Mouse (Mus musculus): ENCODE data around the gene Higd1a. TPM values are rescaled to one million over a fixed set of nuclear protein-coding genes. Genes with fewer than 3 reads are reported as not detected.

Gene Higd1a
- total RNA-seq (2021), result 100 to 1,000 TPM in 1 of 2 experiments, 10 to 100 TPM in 1; 80.9 to 105 TPM
- long read RNA-seq, experiment 1, transcript Higd1a-201 (4 exons, 2,232 nt), result major isoform, 237 of 260 reads
- long read RNA-seq, experiment 1, partial matches to known transcripts, result 0 of 260 reads
- long read RNA-seq, experiment 1, other reads (novel, unspliced or antisense), result 21 of 260 reads
- long read RNA-seq, experiment 2, transcript Higd1a-201 (4 exons, 2,232 nt), result major isoform, 104 of 117 reads
- long read RNA-seq, experiment 2, partial matches to known transcripts, result 4 of 117 reads
- long read RNA-seq, experiment 2, other reads (novel, unspliced or antisense), result 8 of 117 reads

DNA sequence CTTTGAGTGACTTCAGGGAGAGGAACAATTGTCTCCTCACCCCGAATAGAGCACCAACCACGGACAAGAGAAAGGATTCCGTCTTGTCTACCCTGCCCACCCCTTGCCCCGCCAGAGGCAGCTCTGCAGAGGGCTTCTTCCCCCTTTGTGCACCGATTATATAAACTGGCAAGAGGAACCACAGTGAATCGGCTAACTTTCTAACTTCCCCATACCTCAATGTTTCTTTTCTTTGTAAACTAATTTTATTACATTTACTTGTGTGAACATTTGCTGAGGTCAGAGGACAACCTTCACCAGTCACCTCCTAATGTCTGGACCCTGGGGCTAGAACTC, at the start of gene Higd1a:
Gene Higd1a, minus strand, starts transcription at position 210 of the 336 bp plus-strand sequence.
- no peak for DNase-seq

- no peak for DNase-seq
Observed at GRCm38 (mm10) chr9:121907356-121908070, 49.4 kb upstream of the Higd1a start.

DNA sequence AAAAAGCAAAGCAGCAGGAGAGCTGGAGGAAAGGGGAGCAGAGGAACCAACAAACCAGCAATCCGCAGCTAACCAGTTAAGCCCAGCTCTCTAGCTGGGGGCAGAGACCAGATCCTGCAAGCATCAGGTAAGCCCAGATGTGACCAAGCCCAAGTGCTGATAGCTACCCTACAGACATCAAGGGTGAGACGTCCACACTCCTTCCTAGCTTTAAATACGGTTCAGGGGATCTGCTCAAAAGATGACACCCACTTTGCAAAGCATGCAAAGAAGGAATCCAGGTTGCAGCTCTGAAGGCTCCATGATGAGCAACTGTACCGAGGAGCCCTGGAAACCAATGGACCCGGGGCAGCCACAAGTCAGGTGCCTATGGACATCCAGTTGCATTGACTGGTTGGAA, 48.3 kb upstream of the Higd1a start:
- no peak for DNase-seq

GRCm38 (mm10) chr9:121905556-121906185, 47.5 kb upstream of the Higd1a start:
- DNase-seq, result peak in 1 of 2 experiments; percentile 0

DNA sequence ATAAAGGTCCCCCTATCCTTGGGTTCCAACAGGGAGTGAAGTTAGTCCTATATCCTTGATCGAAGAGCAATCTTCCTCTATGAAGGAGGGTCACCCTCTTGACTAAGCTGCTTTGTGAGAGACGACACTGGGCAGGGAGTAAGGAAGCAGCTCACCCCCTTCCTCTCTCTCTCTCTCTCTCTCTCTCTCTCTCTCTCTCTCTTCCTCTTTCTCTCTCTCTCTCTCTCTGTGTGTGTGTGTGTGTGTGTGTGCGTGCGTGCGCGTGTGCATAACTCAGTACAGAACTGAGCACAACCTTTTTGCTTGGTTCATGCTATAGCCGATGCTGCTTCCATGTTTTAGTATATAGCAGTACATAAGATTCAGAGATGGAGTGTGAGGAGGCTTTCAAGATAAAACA, 46.8 kb upstream of the Higd1a start:
- no peak for DNase-seq

DNA sequence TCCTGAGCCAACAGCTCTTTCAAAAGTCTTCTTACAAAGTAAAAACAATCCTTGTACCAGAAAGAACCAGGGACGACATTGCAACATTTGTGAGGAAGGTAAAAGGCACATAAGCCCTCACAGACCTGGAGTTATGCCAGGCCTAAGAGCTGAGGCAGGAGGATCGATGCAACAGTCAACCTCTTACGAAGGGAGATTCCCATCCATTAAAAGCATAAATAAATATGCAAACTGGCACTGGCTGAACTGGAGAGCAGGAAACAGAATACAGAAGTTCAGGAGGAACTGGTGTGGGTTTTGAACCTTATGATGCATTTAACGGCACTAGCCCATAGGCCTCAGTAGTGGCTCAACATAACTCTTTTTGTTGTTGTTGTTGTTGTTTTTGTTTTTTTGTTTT, 46.2 kb upstream of the Higd1a start:
- peak in 1 of 2 experiments; percentile 0 for DNase-seq

DNA sequence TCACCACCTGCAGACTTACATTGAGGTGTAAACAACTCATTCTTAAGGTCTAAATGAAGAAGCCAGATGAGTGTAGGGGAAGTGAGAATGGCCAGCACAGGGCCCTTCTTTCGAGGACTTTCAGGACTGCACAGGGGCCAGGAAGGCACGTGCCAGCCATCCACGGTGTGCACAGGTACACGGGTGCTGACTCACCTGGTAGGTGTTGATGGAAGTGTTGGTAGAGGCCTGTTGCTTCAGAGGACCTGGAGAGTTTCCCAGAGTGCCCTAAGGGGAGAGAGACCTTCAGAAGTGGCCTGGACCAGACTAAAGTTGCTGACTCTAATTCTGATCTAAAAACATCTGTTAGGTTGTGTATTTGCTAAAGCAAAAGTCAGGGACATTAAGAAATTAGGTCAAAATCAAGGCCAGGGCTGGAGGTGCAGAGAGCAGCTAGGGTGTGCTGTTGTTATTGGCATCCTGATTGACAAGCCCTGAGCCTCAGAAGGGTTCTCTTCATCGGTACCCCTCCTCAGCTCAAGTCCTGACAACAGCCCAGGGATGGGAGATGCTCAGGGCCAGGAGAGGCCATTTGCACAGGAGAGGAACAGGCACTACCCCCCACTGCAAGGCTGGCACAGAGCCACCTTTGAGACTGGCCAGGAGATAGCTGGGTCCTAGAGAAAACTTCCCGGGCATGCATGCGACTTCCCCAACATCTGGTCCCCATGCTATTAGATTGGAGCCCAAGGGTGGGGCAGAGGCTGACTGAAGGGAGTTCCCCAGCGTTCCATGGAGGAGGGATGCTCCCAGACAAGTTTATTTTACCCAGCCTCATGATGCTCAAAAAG, 45.5 kb upstream of the Higd1a start:
- DNase-seq, result peak; percentile 54 to 56

DNA sequence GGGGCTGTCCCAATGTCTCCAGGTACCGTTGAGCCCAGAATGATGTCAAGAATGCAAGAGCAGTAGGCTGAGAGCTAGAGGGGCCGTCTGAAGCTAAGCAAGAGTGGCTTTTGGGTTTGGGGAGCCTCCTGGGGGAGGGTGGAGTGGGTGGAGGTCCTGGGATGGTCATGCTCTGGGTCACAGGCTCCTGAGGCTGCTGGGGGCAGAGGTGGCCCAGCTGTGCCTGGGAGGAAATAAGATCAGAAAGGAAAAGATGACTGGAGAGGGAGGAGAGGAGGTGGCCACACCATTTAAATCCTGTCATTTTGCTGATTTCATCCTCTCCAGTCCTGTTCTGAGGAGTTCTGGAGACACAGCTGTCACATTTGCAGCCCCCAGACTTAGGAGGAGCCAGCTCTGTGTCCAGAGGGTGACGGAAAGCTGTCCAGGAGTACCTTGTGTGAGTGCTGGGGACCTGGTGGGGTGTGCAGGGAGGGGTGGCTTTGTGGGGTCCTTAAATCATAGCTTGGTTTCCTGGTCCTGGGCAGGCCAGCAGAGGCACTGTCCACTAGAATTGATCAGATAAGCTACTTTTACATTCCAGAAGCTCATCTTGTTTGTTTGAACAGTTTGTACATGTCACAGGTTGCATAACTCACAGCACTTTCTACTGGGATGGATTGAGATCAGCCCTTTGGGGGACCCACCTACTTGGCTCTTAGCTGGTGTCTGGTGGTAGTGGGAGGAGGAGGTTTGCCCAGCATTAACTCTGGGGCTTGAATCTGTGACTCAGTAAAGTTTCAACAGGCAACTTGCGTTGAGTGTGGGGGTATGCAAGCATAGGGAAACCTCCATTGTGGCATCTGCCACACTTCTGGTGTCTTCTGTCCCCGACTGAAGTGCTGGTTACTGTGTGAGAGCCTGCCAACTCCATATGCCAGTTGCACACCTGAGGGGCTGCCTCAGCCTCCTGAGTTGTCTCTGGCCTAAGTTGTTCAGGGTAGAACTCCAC, 43.8 kb upstream of the Higd1a start:
- DNase-seq, result no peak

DNA sequence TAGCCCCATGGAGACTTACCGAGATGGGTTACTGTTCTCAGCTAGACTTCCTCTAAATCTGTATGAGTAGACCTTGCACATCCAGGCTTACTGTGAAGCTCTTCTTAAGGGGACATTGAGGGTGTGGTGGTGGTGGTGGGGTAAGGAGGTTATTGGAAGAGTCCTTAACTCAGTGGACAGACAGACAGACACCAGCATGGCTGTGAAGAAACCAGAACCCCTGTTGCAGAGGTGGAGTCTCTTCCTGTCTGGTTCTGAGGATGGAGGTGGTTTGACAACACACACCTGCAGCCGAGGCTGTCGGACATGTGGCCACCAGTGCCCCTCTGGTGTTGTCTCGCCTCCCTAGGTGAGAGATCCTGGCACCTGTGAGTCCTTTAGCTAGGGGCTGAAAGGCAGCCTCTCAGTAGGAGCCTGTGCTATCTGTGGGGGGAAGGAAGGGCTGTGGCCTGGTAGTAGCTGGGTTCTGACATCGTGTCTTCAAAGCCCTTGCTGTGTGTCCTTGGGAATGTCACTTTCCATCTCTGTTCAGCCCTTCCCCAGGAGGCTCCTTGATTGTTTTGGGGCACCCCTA, 42.2 kb upstream of the Higd1a start:
- no peak for DNase-seq

DNA sequence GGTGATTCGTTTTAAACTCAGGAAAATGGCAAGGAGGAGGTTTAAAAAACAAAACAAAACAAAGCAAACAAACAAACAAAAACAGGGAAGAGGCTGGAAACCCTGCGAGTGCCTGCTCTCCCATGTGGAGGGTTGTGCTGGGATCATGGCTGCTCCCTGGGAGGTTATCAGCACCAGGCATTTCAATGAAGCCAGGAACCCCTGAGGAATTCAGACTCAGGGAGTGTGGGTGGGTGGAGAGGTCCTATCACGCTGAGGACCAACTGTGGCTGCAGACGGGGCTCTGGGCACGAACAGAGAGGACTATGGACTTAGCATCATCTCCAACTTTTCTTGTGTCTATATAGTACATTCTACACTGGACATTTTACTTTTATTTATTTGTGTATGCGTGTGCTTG, 41.1 kb upstream of the Higd1a start:
- no peak for DNase-seq

GRCm38 (mm10) chr9:121898245-121898644, 40.1 kb upstream of the Higd1a start, which contains the start of gene Ackr2:
Ackr2 (plus strand) TSS chr9:121898355.
- no peak for DNase-seq

GRCm38 (mm10) chr9:121896820-121897219, 38.7 kb upstream of the Higd1a start:
- DNase-seq, result no peak

DNA sequence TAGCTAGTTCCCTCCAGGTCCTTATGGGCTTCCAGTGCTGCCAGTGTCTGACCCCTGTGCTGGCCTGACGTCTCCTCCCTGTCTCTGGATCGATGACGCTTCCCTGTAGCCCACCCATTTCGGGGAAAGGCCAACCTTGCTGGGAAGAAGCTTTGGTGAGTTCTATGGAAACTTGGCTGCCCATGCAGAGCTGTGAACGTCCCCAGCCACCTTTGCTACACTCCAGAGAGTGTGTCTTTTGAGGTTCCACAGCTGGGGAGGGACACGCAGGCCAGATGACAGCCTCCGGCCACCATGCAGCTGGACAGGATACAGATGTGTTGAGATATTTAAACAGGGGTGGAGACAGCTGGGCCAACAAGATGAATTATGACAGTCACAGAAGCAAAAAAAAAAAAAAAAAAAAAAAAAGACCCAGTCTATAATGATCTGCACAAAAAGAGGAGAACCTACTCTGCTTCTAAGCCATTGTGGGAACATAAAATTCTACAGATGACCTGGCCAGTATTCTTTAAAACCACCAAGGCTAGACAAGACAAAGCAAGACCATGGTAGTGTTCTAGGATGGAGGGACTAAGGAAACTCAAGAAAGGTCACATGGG, 37.3 kb upstream of the Higd1a start:
- DNase-seq, result no peak

DNA sequence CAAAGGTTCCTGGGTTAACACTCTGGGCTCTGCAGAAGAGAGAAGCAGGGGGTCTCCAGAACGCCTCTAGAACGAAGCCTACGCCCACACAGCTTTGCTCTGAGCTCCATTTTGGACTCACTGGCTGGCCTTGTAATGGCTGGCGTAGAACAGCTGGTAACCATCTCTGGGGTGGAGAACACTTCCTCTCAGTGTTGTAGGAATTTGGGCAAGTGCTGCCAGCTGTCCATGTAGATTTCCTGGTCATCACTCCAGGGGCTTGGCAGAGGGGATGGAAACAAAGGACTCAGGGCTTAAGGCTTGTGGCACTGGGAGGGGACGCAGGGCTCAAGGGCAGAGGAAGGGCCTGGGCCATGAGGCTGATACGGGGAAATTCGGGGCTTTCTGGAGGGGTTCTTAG, 36.3 kb upstream of the Higd1a start:
- no peak for DNase-seq

DNA sequence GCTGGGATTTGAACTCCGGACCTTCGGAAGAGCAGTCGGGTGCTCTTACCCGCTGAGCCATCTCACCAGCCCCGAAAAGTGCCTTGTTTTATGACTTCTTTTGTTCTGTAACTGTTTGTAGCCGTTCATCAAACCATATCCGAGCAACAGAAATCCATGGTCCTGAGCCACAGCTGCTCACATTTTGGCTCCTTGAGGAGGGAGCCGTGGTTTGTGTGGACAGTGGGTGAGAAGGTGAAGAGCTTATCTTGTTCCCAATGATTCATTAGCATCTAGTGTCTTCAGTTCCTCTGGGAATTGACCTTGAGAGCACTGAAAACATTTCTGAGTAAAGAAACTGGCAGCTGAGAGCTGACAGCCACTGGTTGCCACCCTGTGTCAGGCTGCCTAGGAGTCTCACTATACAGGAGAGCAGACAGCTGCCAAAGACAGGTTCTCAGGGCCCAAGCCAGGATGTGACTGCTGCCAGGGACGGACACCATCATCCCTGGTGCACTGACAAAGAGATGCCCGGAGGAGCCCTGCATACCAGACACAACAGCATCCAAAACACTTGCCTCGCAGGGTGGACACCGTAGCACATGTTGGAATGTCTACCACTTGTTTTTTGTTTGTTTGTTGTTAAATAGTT, 34.0 kb upstream of the Higd1a start:
- DNase-seq, result peak in 1 of 2 experiments; percentile 34

GRCm38 (mm10) chr9:121891301-121891700, 33.1 kb upstream of the Higd1a start:
- no peak for DNase-seq

DNA sequence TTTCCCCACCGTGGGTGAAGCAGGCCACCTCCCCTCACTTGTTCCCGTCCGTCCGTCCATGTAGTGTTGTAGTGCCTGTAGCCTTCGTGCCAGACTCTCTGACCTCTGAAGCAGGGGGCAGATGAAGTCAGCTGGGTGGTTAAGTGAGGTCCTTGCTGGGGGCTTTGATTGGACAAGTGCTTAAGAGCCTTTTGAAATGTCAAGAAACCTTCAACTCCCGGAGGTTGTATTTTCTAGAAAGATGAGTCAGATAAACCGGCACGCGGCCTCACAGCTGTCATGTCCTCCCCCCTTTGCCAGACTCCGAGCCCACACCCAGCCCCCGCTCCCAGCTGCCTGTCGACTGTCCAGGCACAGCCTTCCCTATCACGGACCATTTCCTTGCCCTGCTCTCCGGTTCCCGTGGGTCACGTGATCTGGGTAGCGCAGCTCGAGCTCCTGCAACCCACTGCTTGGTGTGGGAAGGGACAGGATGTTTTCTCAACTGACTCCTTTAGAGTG, 32.3 kb upstream of the Higd1a start:
- DNase-seq, result peak; percentile 89 to 92

GRCm38 (mm10) chr9:121889927-121890440, 31.8 kb upstream of the Higd1a start:
- peak; percentile 43 to 61 for DNase-seq

GRCm38 (mm10) chr9:121882015-121882457, 23.9 kb upstream of the Higd1a start:
- peak; percentile 33 for DNase-seq

Data from adrenal gland, postnatal 36 days (tissue).